Mouse (Mus musculus) adrenal gland, postnatal 36 days (tissue): ENCODE results near the gene Cnst. TPM values are rescaled to one million over a fixed set of nuclear protein-coding genes. Genes with fewer than 3 reads are reported as not detected.

Experiments used
- DNase-seq, 2 experiments: peaks; one replicate each; pipeline ENCODE4 v3.0.0; 2021; ENCODE audit warnings: mixed read lengths in 1 of 2
- total RNA-seq, 2 experiments: library from RNA; stranded (reverse); gene quantifications; 2 replicates each; pipeline ENCODE4 v1.2.3; 2021

Gene Cnst
- total RNA-seq, 2 experiments from 2014 or later: 21.1 to 43.6 TPM

DNA sequence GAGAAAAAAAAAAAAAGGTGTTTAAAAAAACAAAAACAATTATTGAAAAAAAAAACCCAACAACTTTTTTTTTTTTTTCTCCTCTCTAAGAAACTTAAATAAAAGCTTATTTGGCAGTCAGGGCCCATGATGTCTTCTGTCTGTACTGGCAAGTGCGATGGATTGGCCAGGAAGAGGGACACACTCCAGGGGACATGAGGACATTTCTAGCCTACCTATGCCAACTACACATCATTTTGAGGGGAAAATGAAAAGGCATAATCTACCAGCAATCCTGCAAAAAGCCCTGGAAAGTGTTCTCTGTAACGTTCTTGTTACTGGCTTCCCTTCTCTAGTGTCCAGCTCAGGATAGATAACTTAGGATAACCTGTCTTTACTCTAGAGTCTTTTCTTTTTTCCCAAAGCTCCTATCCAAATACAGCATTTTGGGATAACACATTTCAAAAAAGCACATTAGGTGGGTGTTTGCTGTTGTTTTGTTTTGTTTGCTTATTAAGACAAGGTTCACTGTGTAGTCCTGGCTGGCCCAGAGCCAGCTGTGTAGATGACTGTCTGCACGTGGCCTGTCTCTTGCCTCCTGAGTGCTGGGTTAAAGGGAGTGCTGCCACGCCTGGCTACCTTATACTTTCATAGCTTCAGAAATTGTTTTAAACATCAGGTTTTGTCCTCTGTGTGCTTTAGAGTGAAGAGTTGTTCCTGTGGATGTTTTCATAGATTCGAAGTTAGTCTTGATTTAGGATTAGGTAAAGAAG, 7.2 kb downstream of the Cnst start:
- peak in 1 of 2 experiments; percentile 34 for DNase-seq

DNA sequence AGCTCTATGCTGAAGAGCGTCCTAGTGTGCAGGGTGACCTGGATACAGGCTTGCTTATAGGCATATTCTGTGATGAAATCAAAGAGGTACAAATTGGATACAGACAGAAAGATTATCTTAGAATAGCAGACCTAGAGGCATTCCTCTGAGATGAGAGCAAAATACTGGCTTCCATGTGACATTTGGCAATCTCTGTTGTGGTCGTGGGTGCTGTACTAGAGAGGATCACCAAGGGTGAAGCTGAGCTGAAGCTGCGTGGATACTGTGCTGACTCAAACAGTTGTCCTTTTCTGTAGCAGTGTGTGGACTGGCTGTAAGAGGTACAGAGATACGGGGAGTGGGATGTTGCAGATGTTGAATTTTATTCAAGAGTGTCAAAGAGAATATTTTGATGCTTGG, 7.8 kb downstream of the Cnst start:
- DNase-seq: no peak

DNA sequence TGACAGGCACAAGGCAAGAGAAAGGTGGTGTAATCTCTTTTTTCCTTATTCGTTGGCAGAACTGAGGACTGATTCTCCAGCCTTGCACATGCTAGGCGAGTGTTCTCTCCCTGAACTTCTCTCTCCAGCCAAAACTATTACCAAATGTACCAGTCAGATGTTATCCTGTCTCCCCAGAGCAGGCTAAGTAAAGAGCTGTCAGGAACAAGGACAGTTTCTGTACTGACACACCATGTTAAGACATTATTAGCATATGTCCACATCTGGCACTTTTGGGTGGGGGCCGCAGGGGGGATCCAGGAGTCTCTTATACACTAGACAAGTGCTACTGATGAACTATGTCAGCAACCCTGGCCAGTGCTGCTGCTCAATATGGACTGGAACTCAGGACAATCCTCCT, 10.8 kb downstream of the Cnst start:
- no peak for DNase-seq

DNA sequence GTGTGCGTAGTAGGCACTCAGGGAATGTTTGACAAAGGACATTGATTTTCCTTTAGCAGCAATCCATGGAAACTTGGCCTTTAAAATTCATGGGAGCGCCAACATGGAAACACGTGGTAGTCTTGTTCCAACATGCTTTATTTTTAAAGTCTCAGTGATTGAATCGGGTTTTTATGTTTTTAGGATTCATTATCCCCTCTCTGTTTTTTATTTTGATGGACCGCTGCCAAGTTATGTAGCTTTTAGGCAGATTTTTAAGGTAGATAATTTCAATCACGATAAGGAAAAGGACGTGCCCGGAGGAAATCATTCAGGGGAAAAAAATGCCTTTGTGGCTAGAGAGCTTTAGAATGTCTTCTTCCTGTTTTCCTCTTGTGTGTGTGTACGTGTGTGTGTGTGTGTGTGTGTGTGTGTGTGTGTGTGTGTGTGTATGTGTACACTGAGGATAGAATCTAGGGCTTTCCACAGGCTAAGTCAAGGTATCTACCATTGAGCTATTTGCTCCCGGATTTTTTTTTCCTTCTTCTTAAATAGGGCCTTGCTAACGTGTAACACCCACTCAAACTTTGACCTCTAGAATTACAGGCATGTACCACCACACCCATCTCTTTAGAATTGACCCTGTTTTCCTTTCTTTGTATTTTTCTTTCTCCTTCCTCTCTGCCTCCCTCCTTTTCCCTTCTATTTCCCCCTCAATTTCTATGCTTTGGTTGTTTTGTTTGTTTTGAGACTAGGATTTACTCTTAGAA, 13.4 kb downstream of the Cnst start:
- DNase-seq: no peak

DNA sequence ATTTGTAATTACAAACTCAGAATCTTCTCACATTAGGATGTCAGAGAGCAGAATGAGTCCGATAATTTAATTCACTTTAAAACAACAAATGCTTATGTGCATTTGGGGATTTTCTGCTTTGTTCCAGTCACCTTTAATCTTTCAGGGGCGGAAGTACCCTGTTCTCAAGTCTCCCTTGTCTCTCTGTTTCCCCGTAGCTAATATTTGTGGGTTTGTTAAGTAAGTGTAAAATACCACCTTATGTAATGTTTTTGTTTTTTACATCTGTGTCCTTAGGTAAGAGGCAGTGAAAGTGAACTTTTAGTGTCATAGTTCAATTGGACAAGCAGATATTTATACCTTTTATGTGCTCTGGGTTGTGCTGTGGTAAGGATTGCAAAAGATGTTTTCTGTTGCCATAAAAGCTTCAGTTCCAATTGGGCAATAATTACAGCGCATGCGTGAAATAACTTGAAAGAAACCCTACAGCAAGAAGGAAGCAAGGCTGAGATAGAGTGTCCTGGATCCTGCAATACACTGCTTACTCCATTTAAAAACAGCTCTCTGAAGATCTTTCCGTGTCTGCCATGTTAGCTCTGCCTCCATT, 14.8 kb downstream of the Cnst start:
- no peak for DNase-seq

DNA sequence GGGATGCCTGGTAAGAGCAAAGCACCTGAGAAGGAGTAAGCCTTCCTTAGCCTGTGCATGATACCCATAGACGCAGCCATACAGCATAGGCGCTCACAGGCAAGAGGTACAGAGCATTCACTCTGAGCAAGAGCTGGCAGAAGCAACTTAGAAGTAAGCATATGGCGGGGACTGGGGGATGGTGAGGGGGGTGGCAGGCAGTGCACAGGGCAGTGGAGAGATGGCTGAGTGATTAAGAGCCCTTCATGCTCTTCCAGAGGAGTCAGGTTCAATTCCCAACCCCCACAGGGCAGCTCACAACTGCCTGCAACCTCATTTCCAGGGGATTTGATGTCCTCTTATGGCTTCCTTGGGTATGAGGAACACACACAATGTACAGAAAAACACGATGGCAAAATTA, 17.0 kb downstream of the Cnst start:
- no peak for DNase-seq

DNA sequence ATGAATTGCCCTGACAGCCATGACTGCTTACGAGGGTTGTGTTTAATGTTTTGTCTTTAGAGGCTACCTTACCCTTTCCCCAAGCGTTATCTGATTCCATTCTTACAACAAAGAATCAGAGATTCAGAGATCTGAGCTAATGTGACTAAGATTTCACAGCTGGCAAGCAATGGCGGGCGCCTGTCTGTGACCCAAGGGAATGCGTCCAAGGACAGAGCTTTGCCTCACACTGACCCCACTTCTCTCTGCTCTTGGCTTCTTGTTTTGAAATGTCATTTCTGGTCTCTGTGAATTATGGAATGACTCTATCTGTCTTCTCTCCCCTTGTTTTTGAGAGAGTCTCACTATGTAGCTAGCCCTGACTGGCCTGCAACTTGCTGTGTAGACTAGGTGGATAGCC, 17.8 kb downstream of the Cnst start:
- DNase-seq: peak; percentile 71 to 76

DNA sequence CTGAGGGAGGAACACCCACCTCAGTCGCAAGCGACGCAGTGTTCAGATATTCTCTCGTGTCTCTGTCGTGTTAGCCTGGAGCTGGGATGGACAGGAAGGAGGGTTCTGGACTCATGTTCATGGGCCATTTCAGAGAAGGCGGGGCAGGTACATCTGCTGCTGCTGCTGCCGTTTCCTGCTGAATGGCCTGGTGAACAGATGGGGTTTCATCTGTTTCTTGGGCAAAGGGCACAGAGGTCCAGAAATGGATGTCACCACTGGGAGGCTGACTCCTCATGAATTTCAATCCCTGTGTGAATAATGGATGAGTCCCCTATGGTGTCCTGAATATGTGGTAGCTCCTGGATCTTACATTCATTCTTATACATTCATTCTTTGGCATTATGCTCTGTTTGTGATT, 21.4 kb downstream of the Cnst start:
- DNase-seq: no peak

DNA sequence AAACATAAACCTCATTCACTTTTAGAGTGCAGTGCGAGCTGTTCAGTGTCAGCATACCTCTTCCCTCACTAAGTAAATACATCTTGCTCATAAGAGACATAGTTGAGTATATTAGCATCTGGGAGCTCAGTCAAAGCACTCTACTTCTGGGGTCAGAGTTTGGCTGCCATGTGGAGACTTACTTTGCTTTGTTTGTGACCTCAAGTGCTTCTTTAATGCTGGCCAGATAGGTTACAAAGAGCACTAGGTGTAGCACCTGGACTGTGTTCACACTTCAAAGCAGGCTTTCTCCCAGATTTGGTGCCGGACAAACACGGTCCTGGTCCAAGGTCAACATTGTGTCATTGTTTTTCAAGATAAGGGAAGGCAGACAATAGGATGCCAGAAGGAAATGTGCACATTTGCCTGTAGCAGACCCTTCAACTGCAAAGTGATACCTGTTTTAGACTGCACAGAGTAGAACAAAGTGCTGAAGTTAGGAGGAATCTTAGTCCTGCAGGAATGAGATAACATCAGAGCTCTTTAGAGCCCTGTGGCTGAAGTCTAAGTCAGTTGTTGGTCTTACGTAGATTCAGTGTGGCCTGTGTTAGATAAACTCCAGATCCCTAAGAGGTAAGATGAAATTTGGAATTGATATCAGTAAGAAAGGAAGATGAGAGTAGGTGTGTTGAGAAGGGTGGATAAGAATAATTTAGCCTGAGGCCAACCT, 22.7 kb downstream of the Cnst start:
- no peak for DNase-seq

DNA sequence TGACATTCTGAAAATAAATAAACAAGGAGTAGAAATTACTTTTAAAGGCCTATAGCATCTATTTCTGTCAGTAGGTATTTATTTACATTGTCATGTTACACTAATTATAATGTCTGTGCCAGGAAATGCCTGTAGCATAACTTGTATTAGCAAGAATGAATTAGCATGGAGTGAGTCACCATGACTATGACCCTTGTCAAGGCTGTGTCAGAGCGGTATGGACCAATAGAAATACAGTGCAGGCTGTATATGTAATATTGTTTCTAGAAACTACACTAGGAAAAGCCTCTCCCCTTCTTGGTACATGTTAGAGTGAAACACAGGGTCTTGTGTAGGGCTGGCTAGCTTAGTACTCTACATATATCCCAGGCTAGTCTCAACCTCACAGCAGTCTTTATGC, 24.3 kb downstream of the Cnst start:
- peak in 1 of 2 experiments; percentile 30 for DNase-seq

DNA sequence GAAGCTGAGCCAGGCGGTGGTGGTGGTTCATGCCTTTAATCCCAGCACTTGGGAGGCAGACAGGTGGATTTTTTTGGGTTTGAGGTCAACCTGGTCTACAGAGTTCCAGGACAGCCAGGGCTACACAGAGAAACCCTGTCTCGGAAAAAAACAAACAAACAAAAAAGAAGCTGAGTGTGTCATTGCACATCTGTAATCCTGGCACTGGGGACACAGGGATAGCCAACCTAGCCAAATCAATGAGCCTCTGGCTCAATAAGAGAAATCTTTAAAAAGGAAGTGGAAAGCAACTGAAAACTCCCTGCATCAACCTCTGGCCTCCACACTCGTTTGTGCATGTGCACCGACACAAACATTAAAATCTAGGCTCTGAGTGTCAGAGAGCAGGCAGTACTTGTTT, 25.5 kb downstream of the Cnst start:
- DNase-seq: no peak

DNA sequence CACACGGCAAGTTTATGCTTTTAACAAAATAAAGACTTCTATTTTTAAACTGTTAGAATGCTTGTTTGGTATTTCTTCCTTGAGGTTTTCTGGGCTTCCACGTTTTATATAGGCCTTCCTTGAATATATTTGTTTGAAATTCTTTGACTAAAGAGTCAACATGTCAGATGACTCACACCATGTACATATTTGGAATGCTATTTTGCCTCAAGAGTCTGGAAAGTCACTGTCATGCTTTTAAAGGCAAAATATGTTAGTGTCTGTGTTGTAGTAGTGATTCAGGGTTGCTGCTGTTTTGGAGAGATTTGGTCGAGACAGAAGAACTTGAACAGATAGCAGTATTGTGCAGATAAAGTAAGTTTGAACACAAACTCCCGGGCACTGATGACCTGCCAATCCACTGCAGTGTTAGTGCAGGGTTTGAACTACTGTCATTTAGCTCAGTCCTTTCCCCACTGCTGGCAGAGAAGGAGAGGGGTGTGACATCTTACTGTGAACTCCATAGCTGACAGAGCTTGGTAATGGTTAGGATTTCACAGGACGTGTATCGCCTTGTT, 27.6 kb downstream of the Cnst start:
- DNase-seq: no peak

DNA sequence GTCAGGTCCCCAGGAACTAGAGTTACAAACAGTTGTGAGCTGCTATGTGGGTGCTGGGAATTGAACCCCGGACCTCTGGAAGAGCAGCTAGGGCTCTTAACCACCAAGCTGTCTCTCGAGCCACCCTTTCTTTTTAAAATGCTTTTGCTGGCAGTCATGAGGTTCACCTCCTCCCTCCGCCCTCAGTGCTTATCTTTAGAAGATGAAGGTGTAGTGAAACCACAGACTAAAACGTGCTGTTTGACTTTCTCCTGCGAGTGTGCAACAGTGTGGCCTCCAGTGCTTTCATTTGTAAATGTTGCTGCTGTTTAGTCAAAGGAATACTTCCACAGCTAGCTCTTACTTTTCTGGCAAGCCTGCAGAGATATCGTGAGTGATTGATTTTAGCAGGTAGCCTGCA, 32.5 kb downstream of the Cnst start:
- no peak for DNase-seq

DNA sequence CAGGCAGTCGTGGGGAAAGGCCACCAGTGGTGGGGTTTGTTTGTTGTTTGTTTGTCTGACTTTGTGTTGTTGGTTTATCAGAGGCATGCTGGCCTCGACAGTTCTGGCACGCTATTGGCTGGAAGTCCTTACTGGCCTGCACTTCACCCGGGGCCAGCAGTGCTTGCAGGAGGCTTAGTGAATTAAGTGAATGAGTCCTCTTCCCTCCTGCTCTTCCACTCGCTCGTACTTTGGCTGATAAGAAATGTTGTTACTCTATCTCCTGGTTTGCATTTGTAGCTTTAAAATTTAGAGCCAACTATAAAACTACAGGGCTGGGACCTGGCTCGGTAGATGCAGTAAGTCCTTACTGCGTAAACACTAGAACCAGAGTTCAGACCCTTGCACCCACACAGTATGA, 34.0 kb downstream of the Cnst start:
- no peak for DNase-seq

DNA sequence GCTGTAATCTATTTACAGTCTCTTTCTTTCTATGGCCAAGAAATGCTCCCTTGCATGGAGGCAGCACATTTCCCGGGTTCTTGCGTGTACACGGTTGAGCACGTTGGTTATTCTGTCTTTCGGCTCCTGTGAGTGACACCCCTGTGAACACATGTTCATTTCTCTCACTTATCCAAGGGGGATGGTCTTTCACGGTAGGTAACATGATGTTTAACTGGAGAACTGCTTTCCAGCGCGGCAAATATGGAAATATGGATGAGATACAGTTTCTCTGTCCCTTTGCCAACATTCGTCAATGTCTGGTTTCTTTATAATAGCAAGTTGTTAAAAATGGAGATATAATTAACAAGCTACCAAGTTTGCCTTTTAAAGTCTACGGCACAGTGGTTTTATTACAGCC, 35.3 kb downstream of the Cnst start:
- DNase-seq: no peak

DNA sequence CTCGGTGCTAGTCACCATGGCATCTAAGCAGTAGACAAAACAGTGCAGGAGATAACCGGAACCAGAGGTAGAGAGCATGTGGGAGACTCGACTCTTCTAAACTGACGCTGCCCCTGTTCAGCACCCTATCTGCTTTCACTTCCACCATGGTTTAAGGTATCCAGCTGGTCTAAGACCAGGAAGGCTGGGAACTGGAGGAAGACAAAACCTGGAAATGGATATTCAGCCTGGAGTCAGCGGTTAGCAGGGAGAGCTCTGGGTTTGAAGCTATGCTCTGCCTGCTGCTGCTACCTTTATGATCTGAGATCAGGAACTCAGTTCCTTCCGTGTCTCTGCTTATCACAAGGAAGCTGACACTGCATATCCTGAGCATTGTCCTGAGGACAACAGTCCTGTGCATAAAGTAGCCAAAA, 35.9 kb downstream of the Cnst start:
- DNase-seq: no peak

DNA sequence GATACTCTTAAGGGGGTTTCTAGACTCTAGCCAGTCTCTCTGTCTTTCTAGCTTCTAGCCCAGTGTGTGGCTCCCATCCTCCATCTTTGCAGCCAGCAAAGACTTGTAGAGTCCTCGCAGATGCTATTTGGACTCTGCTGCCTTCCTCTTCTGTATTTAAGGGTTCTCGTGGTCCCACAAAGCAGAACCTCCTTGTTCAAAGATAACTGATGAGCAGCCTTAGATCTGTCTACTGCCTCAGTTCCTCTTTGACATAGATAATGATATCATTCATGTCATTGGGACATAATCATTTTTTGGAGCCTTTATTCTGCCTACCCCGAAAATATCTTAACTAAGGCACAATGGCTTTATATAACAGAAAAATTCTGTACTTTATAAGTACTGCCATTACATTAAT, 36.9 kb downstream of the Cnst start:
- no peak for DNase-seq

DNA sequence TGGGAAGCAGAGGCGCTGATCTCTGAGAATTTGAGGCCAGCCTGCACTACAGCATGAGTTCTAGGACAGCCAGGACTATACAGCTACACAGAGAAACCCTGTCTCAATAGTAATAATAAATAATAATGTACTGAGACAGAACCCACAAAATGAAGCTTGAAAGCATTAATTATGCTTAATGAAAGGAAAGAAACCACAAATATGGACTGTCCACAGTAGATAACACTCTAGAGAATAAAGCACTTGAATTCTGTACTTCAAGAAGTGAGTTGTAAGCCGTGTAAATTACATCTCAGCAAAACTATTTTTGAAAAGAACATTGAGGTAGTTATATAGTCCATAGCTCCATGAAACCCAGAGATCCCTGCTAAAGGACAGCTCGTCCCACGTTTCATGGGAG, 38.0 kb downstream of the Cnst start:
- no peak for DNase-seq

DNA sequence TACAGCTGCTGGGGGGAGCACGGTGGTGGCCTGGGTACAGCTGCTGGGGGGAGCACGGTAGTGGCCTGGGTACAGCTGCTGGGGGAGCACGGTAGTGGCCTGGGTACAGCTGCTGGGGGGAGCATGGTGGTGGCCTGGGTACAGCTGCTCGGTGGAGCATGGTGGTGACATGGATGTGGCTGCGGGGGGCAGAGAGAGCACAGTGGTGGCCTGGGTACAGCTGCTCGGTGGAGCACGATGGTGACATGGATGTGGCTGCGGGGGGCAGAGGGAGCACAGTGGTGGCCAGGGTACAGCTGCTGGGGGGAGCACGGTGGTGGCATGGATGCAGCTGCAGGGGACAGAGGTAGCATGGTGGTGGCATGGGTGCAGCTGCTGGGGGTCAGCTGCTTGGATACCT, 39.5 kb downstream of the Cnst start:
- DNase-seq: no peak

DNA sequence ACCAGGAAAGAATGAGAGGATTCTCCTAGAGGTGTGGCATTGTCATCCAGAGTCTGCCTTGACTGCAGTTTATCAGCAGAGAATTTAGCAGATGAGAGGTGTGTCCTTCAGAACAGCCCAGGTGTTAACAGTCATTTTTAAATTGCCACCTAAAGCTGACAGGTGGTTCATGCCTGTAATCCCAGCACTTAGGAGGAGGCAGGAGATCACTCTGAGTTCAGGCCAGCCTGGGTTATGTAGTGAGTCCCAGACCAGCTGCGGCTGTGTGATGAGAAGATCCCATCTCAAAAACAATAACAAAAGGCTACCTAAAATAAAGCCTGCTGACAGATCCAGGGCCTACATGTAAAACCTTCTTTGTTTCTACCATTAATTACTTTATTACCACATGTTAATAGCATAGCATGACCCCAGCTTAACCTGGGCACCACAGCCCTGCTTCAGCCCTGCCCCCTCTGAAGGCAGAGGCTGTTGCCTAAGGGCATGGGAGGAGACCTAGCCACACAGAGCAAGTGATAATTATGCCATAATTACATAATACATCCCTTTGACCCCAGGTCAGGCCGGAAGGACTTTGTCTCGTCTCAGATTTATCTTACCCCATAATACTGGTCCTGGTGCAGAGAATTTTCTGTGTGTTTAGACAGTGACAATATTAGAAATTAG, 40.4 kb downstream of the Cnst start:
- peak in 1 of 2 experiments; percentile 17 for DNase-seq

DNA sequence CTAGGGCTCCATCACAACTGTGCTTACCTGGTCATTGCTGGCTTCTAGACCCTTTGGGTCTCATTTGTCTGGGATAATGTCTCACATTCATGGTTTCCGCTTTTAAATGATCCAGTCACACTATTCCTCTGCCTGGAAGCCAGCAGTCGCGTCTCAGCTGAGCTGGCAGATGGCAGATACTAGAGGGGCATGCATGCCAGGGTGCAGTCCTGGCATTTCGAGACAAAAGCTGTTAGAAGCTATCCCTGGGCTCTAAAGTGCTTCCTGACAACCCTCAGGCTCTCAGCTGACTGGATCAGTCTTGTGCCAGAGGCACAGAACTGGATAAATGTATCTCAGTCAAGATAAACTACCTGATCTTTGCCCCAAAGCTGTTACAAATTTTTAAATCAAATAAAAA, 42.1 kb downstream of the Cnst start:
- DNase-seq: no peak

DNA sequence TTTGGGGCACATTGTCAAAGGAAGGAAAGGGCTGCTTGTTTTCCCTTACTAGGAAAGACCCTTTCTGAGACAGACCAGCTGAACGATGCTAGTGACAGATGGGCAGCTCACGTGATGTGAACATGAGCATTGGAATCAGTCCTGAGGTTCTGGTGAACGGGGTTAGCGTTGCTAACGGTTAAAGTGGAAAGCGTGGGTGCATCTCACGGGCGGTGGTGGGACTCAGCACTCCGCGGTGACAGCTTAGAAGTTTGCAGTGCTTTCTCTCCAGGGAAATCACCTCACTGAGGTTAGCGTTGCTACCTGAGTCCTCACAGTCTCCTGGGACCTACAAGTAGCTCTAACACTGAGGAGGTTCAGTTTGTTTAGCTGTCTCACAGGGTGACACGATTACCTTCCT, 45.5 kb downstream of the Cnst start:
- DNase-seq: no peak
